Mouse (Mus musculus): ENCODE measurements around the gene Psmg1.
"Not testable (repeated sequence)": the region's sequence is repeated elsewhere in the genome, so short reads cannot be mapped to it uniquely, and the experiment has no call there.

The Psmg1 gene

DNA sequence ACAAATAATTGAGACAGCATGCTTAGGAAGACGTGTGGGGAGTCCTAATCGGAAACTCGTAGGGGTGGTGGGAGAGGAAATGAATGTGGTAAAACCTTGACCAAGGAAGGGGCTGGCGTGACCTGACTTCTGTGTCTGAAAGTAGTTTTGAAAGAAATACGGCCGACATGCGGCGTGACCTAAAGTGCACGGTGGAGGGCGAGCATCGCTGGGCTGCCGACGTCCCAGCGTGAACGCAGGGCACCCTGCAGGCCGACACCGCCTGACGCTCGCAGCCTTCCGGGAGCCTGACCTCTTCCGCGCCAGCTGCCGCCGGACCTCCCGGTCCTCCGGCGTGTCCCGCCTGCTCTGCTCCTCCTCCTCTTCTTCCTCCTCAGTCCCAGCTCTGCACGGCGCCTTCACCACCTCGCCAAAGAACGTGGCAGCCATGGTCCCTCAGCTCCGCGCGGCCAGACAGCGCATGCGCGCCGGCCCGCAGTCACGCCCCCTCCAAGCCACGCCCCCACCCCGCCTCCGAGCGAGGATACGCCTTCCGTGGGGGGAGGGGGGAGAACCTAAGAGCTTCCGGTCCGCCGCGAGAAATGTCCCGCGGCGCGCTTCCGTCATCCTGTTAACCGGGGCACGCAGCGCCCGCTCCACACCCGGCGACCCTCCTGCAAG lies at the start of gene Psmg1:
Gene Psmg1, minus strand, starts transcription at position 499 of the 660 bp plus-strand sequence.
- DNase-seq = peak; percentile 97

- DNase-seq = no peak
Observed at GRCm38 (mm10) chr16:96039538-96039937, 48.8 kb upstream of the Psmg1 start.

GRCm38 (mm10) chr16:96034473-96034872 lies 43.7 kb upstream of the Psmg1 start:
- DNase-seq = peak; percentile 11

GRCm38 (mm10) chr16:96032368-96033043 lies 41.7 kb upstream of the Psmg1 start:
- no peak for DNase-seq

- no peak for DNase-seq
Observed at GRCm38 (mm10) chr16:96030476-96031102, 39.8 kb upstream of the Psmg1 start.

- DNase-seq = no peak
Observed at GRCm38 (mm10) chr16:96026256-96026655, 35.5 kb upstream of the Psmg1 start.

GRCm38 (mm10) chr16:96025244-96025643 lies 34.5 kb upstream of the Psmg1 start:
- no peak for DNase-seq

DNA sequence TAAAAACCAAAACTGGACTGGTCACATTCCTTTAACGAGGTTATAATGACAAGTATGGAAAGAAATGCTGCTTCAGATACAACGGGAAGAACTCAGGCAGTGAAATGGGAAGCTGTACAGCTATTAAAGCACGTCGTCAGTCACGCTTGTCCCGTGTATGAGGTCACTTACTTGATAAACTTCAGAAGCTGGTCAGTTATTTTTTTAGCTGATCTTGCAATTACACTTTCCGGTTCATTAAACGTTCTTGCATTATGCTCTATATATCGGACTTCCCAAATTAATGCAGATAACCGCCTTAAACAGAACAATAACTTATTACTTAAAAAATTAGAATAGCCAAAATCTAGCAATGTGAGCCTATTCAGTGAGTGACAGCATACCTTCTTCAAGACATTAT lies 30.3 kb upstream of the Psmg1 start:
- DNase-seq = no peak

DNA sequence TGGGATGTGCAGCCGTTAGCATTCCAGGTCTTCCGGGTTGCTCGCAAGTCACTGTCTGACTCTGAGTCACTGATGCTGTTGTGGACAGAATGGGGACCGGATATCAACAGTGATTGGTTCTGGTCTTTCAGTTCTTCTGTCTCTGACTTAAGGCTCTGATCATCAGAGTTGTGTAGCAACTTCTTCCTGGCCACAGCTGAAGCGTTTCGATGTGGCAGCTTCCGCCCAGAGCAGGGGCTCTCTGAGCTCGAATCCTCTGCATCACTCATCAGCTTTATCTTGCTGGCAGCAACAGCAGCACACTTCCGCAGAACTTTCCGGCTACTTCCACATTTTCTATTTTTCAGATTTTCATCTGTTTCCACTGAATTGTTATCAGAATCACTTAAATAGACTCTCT lies 18.4 kb upstream of the Psmg1 start:
- DNase-seq = not testable (repeated sequence)

DNA sequence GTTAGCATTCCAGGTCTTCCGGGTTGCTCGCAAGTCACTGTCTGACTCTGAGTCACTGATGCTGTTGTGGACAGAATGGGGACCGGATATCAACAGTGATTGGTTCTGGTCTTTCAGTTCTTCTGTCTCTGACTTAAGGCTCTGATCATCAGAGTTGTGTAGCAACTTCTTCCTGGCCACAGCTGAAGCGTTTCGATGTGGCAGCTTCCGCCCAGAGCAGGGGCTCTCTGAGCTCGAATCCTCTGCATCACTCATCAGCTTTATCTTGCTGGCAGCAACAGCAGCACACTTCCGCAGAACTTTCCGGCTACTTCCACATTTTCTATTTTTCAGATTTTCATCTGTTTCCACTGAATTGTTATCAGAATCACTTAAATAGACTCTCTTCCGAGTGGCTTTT lies 13.5 kb upstream of the Psmg1 start:
- DNase-seq = not testable (repeated sequence)

GRCm38 (mm10) chr16:95999291-95999690 lies 8.5 kb upstream of the Psmg1 start:
- DNase-seq = no peak

DNA sequence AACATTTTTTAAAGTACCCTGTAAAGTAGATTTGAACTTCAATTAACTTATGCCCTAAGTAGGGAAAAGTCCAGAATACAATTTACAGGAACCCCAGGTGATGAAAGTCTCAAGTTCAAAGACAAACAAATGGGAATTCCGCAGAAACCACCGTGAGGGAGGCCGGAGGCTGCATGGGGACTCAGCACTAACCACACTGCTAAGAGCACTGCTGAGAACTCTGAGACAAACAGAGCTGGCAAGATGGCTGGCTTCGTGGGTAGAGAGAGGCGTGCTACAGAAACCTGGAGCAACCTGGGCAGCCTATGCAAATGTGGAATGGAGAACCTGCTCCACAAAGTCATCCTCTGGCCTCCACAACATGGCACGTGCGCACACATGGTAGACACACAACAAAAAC lies 5.4 kb upstream of the Psmg1 start:
- DNase-seq = no peak

GRCm38 (mm10) chr16:95994576-95994975 lies 3.8 kb upstream of the Psmg1 start:
- peak; percentile 32 for DNase-seq

- DNase-seq = no peak
Observed at GRCm38 (mm10) chr16:95992596-95992995, 1.8 kb upstream of the Psmg1 start.

- no peak for DNase-seq
Observed at GRCm38 (mm10) chr16:95991122-95991900, 551 bp upstream of the Psmg1 start.

GRCm38 (mm10) chr16:95984911-95985310 lies 5.8 kb downstream of the Psmg1 start:
- no peak for DNase-seq

- no peak for DNase-seq
Observed at GRCm38 (mm10) chr16:95983601-95984000, 7.2 kb downstream of the Psmg1 start.

DNA sequence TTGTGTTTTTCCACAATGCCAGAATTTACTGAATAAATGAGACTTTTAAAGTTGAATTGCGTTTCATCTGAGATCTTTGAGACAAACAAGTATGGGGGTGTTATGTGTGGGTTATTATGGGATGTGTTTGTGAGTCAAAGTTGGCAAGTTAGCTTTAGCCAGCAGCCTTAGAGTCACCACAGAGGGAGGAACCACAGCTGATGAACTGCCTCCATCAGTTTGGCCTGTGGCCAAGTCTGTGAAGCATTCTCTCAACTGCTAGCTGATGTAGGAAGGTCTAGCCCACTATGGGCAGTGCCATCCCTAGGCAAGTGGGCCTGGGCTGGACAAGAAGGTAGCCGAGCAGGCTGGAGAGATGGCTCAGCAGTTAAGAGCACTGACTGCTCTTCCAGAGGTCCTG lies 19.9 kb downstream of the Psmg1 start:
- DNase-seq = no peak

GRCm38 (mm10) chr16:95967455-95967854 lies 23.3 kb downstream of the Psmg1 start:
- no peak for DNase-seq

GRCm38 (mm10) chr16:95964427-95965023 lies 26.2 kb downstream of the Psmg1 start:
- DNase-seq = no peak

DNA sequence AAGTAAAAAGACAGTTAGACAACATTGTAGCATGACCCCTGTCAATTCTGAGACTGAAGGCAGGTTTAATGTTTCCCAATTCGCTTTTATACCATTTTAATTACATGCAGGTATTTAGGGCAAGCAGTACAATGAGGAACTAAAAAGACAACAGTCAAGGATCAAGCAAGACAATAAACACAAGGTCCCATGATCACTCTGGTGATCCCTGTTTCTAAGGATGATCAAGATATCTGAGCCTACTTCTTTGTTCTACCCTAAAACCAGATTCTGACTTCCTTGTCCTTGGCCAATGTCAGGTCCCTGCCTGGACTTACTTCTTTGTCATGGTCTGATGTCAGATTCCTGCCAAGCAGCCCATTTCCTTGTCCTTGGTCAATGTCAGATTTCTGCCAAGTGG lies 29.3 kb downstream of the Psmg1 start:
- DNase-seq = not testable (repeated sequence)

- DNase-seq = not testable (repeated sequence)
Observed at GRCm38 (mm10) chr16:95960689-95961088, 30.1 kb downstream of the Psmg1 start.

GRCm38 (mm10) chr16:95958080-95958479 lies 32.7 kb downstream of the Psmg1 start:
- no peak for DNase-seq
